Mouse (Mus musculus) hindbrain, embryonic 11.5 days (tissue): Measurements from ENCODE around the gene Gsx2. TPM values are rescaled to one million over a fixed set of nuclear protein-coding genes. Genes with fewer than 3 reads are reported as not detected.

ENCODE experiments used
- ATAC-seq: fragments of 200-750 bp; cut with Nextera tagmentation; 2 replicates; pipeline ENCODE4 v1.8.0; 2017; ENCODE audit warnings: mild to moderate bottlenecking, moderate TSS enrichment, moderate library complexity; ENCODE audit not compliant: low FRiP score
- DNase-seq: peaks from one replicate; pipeline ENCODE4 v3.0.0-alpha.2; 2015; ENCODE audit warnings: low spot score
- H3K27ac ChIP-seq: fragments of 300-500 bp; sonication (generic); 2 replicates; pipeline ENCODE4 v1.5.1; 2014; ENCODE audit warnings: mild to moderate bottlenecking, low read depth, low read length
- H3K27me3 ChIP-seq: fragments of 300-500 bp; sonication (generic); 2 replicates; pipeline ENCODE4 v1.6.1; 2014; ENCODE audit warnings: mild to moderate bottlenecking, low read length, moderate library complexity, mixed read lengths; ENCODE audit not compliant: control insufficient read depth, insufficient read depth
- H3K36me3 ChIP-seq: fragments of 300-500 bp; sonication (generic); 2 replicates; pipeline ENCODE4 v1.6.1; 2014; ENCODE audit warnings: mild to moderate bottlenecking, low read length, moderate library complexity, mixed read lengths; ENCODE audit not compliant: control insufficient read depth, insufficient read depth
- H3K4me1 ChIP-seq: fragments of 300-500 bp; sonication (generic); replicated peaks from 2 replicates; pipeline ENCODE4 v1.6.1; 2014; ENCODE audit warnings: low read length, mixed read lengths; ENCODE audit not compliant: control insufficient read depth, insufficient read depth
- H3K4me2 ChIP-seq: fragments of 300-500 bp; sonication (generic); replicated peaks from 2 replicates; pipeline ENCODE4 v1.6.1; 2014; ENCODE audit warnings: mild to moderate bottlenecking, low read depth, low read length
- H3K4me3 ChIP-seq: fragments of 300-500 bp; sonication (generic); 2 replicates; pipeline ENCODE4 v1.5.1; 2014; ENCODE audit warnings: low read depth, low read length
- H3K9ac ChIP-seq: fragments of 300-500 bp; sonication (generic); 2 replicates; pipeline ENCODE4 v1.6.1; 2014; ENCODE audit warnings: low read depth, low read length
- H3K9me3 ChIP-seq: fragments of 300-500 bp; sonication (generic); 2 replicates; pipeline ENCODE4 v1.6.1; 2016; ENCODE audit warnings: low read length; ENCODE audit not compliant: control insufficient read depth
- WGBS: fragments of 180-500 bp; shearing (Covaris S2); extraction: QIAGEN DNeasy Blood & Tissue Kit; methylation state at CpG from one replicate; pipeline ENCODE4 v1.1.7; 2014; 5-methylcytosine and 5-hydroxymethylcytosine counted together
- polyA plus RNA-seq: library from polyadenylated mRNA; unstranded; fragments of >200 nt; fragmentation: Nextera tagmentation; extraction: Ambion mirVana; gene quantifications from 2 replicates; pipeline ENCODE4 v1.2.1, GENCODE M21; 2014

Gsx2 gene
- polyA plus RNA-seq, 1 experiment from 2014 or later, result 6.0 TPM

DNA sequence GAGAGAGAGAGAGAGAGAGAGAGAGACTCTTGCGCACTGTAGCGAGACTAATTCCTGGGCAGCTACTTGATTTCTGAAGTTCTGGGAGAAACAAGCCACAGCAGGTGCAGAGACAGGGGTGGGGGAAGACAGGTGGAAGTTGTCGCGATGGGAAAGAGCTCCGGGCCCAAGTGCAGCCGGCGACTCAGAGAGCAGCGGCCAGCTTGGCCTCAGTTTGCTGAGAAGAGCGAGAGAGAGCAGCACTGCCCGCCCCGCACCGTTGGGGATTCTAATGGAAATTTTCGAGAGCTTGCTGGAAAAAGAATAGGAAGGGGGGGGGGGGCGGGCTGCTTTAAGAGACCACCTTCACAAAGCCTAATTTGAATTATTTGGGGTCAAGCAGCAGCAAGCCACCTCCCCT is 7.7 kb downstream of the Gsx2 start:
- peaks cover 10% of the 10 kb centered on the region; the same call in 1 of the 2 replicates for H3K4me1 ChIP-seq
- WGBS, result 0% methylated on average over 14 of the region's 14 CpGs
- peak; percentile 23; the same call in 1 of the 2 replicates for ATAC-seq
- H3K36me3 ChIP-seq, result no peaks in the 10 kb centered on the region
- no peak overlapping the region for H3K9ac ChIP-seq
- no peaks in the 10 kb centered on the region for H3K9me3 ChIP-seq
- no peak overlapping the region for H3K27ac ChIP-seq
- peaks cover 88% of the 10 kb centered on the region for H3K27me3 ChIP-seq
- DNase-seq, result peak; percentile 52
- no peak overlapping the region for H3K4me2 ChIP-seq
- no peak overlapping the region for H3K4me3 ChIP-seq

DNA sequence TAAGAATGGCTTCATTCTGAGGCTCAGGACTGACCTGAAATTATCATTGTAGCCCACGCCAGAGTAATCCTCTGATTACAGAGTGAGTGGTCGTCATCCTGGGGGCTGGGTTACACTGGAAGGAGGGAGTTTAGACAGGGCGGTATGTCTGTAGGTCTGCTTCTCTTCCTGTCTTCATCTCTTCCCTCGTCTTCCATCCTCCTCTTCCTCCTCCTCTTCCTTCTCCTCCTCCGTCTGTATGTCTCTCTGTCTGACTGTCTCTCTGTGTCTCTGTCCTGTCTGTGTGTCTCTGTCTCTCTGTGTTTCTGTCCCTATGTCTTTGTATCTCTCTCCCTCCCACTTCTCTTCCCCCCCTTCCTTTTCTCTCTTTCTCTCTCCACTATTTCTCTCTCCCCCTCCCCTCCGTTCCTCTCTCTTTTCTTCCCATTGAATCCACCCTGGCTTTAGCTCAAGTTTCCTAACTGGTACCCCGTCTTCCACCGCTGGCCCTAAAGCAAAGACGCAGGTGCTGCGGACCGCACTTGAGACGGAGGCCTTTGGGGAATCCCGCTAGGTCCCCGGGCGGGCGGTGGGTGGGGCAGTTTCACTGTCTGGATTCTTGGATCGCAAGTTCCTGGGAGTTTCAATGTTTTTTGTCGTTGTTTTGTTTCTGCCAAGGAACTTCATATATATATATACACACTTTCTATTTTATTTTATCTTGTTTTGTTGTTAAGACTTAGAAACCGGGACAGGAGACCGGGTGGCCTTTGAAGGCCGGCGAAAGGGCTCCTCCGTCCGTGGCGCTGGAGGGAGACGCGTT is 8.4 kb downstream of the Gsx2 start:
- Histone ChIP-seq H3K9me3 (no peaks in the 10 kb centered on the region), H3K4me1 (peaks cover 10% of the 10 kb centered on the region; the same call in 1 of the 2 replicates), H3K27me3 (peaks cover 81% of the 10 kb centered on the region), H3K4me3 (no peak overlapping the region), H3K36me3 (no peaks in the 10 kb centered on the region), H3K4me2 (no peak overlapping the region), H3K9ac (no peak overlapping the region), H3K27ac (no peak overlapping the region)
- under 1% methylated on average over 27 of the region's 27 CpGs for WGBS
- DNase-seq, result peak; percentile 46
- ATAC-seq, result no peak

DNA sequence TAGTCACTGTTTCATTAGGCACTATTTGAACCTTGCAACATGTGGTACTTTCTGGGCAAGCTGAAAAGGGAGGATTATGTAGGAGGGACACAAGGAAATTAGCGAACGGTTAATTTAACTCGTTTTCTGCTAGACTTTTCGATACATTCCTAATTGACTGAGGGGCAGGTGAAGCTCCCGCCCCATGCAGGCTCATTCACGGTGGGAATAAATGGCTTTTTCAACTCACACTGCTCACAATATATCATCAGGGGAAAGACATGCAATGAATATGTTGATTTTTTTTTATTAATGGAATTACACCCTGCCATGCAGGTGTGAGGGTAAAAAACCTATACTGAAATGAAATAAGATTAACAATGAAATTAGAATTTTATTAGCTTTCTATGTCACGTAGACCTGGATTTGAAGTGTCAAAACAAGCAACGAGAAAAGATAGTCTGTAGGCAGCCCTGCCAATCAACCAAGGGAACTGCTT is 9.0 kb downstream of the Gsx2 start:
- Histone ChIP-seq H3K27ac (no peak overlapping the region), H3K36me3 (no peaks in the 10 kb centered on the region), H3K9me3 (no peaks in the 10 kb centered on the region), H3K4me1 (peaks cover 10% of the 10 kb centered on the region; the same call in 1 of the 2 replicates), H3K4me2 (no peak overlapping the region), H3K27me3 (peaks cover 75% of the 10 kb centered on the region), H3K4me3 (no peak overlapping the region), H3K9ac (no peak overlapping the region)
- DNase-seq, result peak; percentile 46
- under 1% methylated on average over 8 of the region's 8 CpGs for WGBS
- no peak for ATAC-seq

DNA sequence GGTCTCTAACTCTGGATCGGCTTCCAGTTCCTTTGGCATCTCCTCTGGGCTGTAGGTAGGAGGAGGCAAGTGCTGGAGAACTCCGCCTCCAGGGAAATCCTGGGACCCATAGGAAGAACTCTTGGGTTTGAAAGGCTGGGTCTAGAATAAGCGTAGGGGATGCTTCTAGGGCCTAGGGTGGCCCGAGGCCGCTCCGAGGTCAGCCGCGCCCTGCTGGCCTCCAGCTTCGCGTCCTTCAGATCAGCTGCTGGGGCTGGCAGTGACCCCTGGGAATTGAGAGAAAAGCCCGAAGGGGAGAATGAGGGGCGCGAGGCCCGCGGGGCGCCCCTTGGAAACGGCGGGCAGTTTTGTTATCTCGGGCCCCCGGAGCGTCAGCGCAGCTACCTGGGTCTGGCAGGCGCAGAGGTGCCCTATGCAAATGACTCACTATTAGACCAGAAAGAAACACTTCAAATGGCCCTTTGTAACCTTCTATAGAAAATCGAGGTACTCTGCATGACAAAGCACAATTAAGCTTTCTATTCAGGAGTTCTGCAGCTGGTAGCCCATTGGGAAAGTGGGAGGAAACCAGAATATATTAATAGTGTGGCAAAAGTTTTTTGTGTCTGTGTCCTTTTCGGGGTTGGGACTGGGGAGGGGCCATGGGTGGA is 9.6 kb downstream of the Gsx2 start:
- Histone ChIP-seq H3K9ac (no peak overlapping the region), H3K27me3 (peaks cover 70% of the 10 kb centered on the region), H3K36me3 (no peaks in the 10 kb centered on the region), H3K4me1 (peaks cover 10% of the 10 kb centered on the region; the same call in 1 of the 2 replicates), H3K9me3 (no peaks in the 10 kb centered on the region), H3K4me2 (0 out of 2 replicates have a peak overlapping the region, but pooled peaks have one; percentile 9), H3K27ac (no peak overlapping the region), H3K4me3 (no peak overlapping the region)
- DNase-seq (peak; percentile 54), ATAC-seq (peak; percentile 72)
- WGBS, result 0% methylated on average over 25 of the region's 25 CpGs

- H3K9me3 ChIP-seq, result no peaks in the 10 kb centered on the region
- ATAC-seq (no peak), DNase-seq (peak; percentile 45)
- H3K4me1 ChIP-seq, result peaks cover 10% of the 10 kb centered on the region; the same call in 1 of the 2 replicates
- H3K9ac ChIP-seq, result no peak overlapping the region
- no peaks in the 10 kb centered on the region for H3K36me3 ChIP-seq
- H3K4me3 ChIP-seq, result no peak overlapping the region
- H3K27ac ChIP-seq, result no peak overlapping the region
- peaks cover 65% of the 10 kb centered on the region for H3K27me3 ChIP-seq
- H3K4me2 ChIP-seq, result no peak overlapping the region
- WGBS, result 2% methylated on average over 17 of the region's 17 CpGs
Measured at GRCm38 (mm10) chr5:75085521-75085875, 10.1 kb downstream of the Gsx2 start.

DNA sequence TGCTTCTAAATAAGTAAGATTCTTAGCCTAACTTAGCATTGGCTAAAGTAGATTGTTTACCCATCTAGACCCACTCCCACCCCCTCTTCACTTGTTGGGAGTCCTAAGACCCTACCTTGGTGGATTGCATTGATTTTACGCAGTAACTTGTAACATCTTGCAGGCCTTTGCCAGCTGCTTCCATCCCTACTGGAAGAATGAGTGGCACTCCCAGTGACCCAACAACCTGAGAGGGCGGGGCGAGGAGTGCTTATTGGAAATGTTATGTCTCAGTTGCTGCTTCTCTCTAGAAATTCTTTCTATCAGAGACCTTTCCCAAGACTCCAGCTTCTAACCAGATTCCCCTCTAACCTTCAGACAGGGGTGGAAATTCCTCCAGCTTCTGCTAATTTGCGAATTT is 10.5 kb downstream of the Gsx2 start:
- Histone ChIP-seq H3K27ac (no peak overlapping the region), H3K27me3 (peaks cover 61% of the 10 kb centered on the region), H3K9me3 (no peaks in the 10 kb centered on the region), H3K9ac (no peak overlapping the region), H3K4me3 (no peak overlapping the region), H3K4me2 (no peak overlapping the region), H3K36me3 (no peaks in the 10 kb centered on the region), H3K4me1 (peaks cover 10% of the 10 kb centered on the region; the same call in 1 of the 2 replicates)
- WGBS, result 21% methylated on average over 4 of the region's 4 CpGs
- DNase-seq (peak; percentile 10), ATAC-seq (no peak)

DNA sequence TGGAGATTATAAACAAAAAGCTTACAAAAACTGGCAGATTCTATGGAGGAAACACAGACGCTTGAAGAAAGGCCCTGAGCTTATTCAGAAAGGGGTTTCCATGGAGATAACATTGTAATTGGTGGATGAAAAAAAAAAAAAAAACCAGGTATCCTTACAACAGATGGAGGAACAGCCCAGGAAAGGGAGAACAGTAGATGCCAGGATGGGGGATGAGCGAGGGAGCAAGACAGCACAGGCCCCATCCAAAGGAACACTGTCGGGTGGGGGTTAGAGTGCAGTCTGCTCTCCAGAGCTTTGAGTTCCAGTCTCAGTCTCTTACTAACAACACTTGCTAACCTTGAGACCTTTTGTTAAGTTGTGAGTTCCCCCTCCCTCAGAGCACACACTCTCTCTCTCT is 31.1 kb downstream of the Gsx2 start:
- no peak overlapping the region for H3K9ac ChIP-seq
- H3K36me3 ChIP-seq, result no peaks in the 10 kb centered on the region
- no peak overlapping the region for H3K4me3 ChIP-seq
- H3K9me3 ChIP-seq, result no peaks in the 10 kb centered on the region
- no peaks in the 10 kb centered on the region for H3K27me3 ChIP-seq
- no peak for DNase-seq
- H3K4me2 ChIP-seq, result no peak overlapping the region
- H3K4me1 ChIP-seq, result no peaks in the 10 kb centered on the region
- no peak for ATAC-seq
- no peak overlapping the region for H3K27ac ChIP-seq
- WGBS, result 64% methylated on average over 3 of the region's 3 CpGs

GRCm38 (mm10) chr5:75109368-75109767 is 34.0 kb downstream of the Gsx2 start:
- H3K4me1 ChIP-seq, result no peaks in the 10 kb centered on the region
- H3K9ac ChIP-seq, result no peak overlapping the region
- no peaks in the 10 kb centered on the region for H3K9me3 ChIP-seq
- H3K36me3 ChIP-seq, result no peaks in the 10 kb centered on the region
- H3K27ac ChIP-seq, result no peak overlapping the region
- H3K27me3 ChIP-seq, result no peaks in the 10 kb centered on the region
- WGBS, result 57% methylated on average over 5 of the region's 5 CpGs
- DNase-seq (no peak), ATAC-seq (no peak)
- no peak overlapping the region for H3K4me3 ChIP-seq
- no peak overlapping the region for H3K4me2 ChIP-seq
